Mouse (Mus musculus) heart, postnatal 0 days (tissue): ENCODE results near the gene Ccdc194. TPM values are rescaled to one million over a fixed set of nuclear protein-coding genes. Genes with fewer than 3 reads are reported as not detected.
A peak's percentile ranks its signal among the peaks of the same experiment; 100 is the strongest.

Experiments
- ATAC-seq: fragments of 200-750 bp; cut with Nextera tagmentation; 2 replicates; pipeline ENCODE4 v1.8.0; 2017; ENCODE audit warnings: low read depth, moderate number of reproducible peaks, moderate library complexity; ENCODE audit not compliant: insufficient read depth
- DNase-seq: peaks from one replicate; pipeline ENCODE4 v3.0.0-alpha.2; 2016; ENCODE audit warnings: low spot score
- H3K27ac ChIP-seq: fragments of 300-500 bp; sonication (generic); 2 replicates; pipeline ENCODE4 v1.5.1; 2014; ENCODE audit warnings: low read depth, mild to moderate bottlenecking
- H3K27me3 ChIP-seq: fragments of 300-500 bp; sonication (generic); 2 replicates; pipeline ENCODE4 v1.6.1; 2014; ENCODE audit warnings: low read length, mixed read lengths; ENCODE audit not compliant: control insufficient read depth, insufficient read depth
- H3K36me3 ChIP-seq: fragments of 300-500 bp; sonication (generic); replicated peaks from 2 replicates; pipeline ENCODE4 v1.6.1; 2014; ENCODE audit warnings: low read length, mixed read lengths; ENCODE audit not compliant: control insufficient read depth, insufficient read depth
- H3K4me1 ChIP-seq: fragments of 300-500 bp; sonication (generic); 2 replicates; pipeline ENCODE4 v1.6.1; 2014; ENCODE audit warnings: antibody characterized with exemption; ENCODE audit not compliant: control insufficient read depth, insufficient read depth
- H3K4me2 ChIP-seq: fragments of 300-500 bp; sonication (generic); 2 replicates; pipeline ENCODE4 v1.6.1; 2014; ENCODE audit warnings: low read depth, mild to moderate bottlenecking, low read length, moderate library complexity
- H3K4me3 ChIP-seq: fragments of 300-500 bp; sonication (generic); 2 replicates; pipeline ENCODE4 v1.5.1; 2014; ENCODE audit warnings: low read depth, low read length
- H3K9ac ChIP-seq: fragments of 300-500 bp; sonication (generic); replicated peaks from 2 replicates; pipeline ENCODE4 v1.6.1; 2014; ENCODE audit warnings: low read depth, low read length, mixed read lengths
- H3K9me3 ChIP-seq: fragments of 300-500 bp; sonication (generic); replicated peaks from 2 replicates; pipeline ENCODE4 v1.6.1; 2016; ENCODE audit warnings: low read length; ENCODE audit not compliant: control insufficient read depth
- CTCF ChIP-seq: IDR thresholded peaks from 2 replicates; pipeline ENCODE4 v1.5.1; 2016; ENCODE audit warnings: antibody characterized with exemption, control low read depth, low read depth
- EP300 ChIP-seq: IDR thresholded peaks from 2 replicates; pipeline ENCODE4 v1.6.1; 2016; ENCODE audit warnings: antibody characterized with exemption, low read depth
- WGBS: fragments of 180-500 bp; shearing (Covaris S2); extraction: QIAGEN DNeasy Blood & Tissue Kit; methylation state at CpG from one replicate; pipeline ENCODE4 v1.1.7; 2014; 5-methylcytosine and 5-hydroxymethylcytosine counted together
- polyA plus RNA-seq: library from polyadenylated mRNA; unstranded; fragments of >200 nt; fragmentation: Nextera tagmentation; extraction: Ambion mirVana; gene quantifications from 2 replicates; pipeline ENCODE4 v1.2.1, GENCODE M21; 2015
- total RNA-seq: library from RNA; depleted of rRNA; stranded (reverse); fragments of >200 nt; gene quantifications from 2 replicates; pipeline ENCODE4 v1.2.3, GENCODE M21; 2014; ENCODE audit warnings: low replicate concordance

Gene Ccdc194
- total and polyA plus RNA-seq, 2 experiments from 2014 or later = 0.12 TPM; not detected in 1

DNA sequence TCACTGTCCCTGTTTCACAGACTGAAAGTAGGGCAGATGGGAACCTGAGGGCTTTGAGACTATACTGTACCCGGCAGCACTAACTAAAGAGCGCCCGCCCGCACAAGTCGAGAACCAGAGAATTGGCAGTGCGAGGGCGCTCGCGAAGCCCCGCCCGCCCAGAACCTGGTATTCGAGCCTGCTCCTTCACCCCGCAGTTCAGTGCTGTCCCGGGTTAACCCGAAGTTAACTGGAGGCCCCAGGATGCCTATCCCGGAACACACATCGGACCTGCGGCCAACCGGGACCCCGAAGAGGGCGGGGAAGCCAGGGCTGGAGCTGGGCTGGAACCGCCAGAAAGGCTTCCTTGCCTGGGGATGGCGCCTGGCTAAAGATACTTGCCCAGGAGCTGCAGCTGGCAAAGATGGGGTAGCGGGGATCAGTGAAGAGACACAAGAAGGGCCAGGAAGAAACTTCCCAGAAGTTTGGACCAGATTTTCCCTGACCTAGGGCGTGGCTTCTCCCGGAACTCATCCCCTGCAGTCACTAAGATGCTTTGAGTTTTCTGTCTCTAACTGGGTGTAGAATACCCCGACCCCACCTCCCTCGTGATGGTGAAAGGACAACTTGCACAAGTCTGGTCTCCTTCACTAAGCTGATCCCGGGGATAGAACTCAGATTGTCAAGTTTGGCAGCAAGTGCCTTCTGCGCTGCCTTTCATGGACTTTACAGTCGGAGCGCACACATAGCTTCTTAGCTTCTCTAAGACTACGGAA lies 37.6 kb downstream of the Ccdc194 start, which contains the start of gene Gtpbp3:
TSS of gene Gtpbp3 (plus strand) at position 413 of the 755 bp plus-strand sequence.
- Histone ChIP-seq H3K4me2 (peak within 1 kb of the TSS; percentile 98), H3K9ac (peak within 1 kb of the TSS; percentile 69), H3K36me3 (peaks cover 23% of the 10 kb centered on the region), H3K4me3 (peak within 1 kb of the TSS; percentile 89), H3K9me3 (no peaks in the 10 kb centered on the region), H3K4me1 (peaks cover 10% of the 10 kb centered on the region), H3K27ac (peak within 1 kb of the TSS; percentile 90), H3K27me3 (no peaks in the 10 kb centered on the region)
- peak; percentile 54 for ATAC-seq
- peak; percentile 75 for DNase-seq
- under 1% methylated on average over 33 of the region's 33 CpGs for WGBS
- TF ChIP-seq CTCF = no peak; the same call in 1 of the 2 replicates
- no peak for TF ChIP-seq EP300

DNA sequence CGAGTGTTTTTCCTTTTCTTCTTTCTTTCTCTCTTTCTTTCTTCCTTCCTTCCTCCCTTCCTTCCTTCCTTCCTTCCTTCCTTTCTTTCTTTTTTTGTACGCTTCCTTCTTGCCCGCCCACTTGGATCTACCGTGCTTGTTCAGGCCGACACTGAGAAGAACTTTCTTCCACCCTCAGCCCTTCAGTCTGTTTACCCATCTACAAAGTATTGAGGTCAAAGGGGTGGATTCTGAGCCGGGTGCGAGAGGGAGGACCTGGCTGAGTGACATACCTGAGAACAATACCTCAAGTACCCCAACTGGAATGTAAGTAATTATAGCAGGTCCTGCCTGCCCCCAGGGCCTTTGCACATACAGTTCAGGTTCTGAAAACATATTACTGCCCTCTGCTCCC lies 39.4 kb downstream of the Ccdc194 start:
- Histone ChIP-seq H3K4me1 (peaks cover 10% of the 10 kb centered on the region), H3K36me3 (peaks cover 7% of the 10 kb centered on the region; the same call in 1 of the 2 replicates), H3K4me2 (peak overlapping the region; percentile 94), H3K9me3 (no peaks in the 10 kb centered on the region), H3K4me3 (peak overlapping the region; percentile 73), H3K27me3 (no peaks in the 10 kb centered on the region), H3K9ac (no peak overlapping the region), H3K27ac (no peak overlapping the region)
- TF ChIP-seq CTCF (no peak), EP300 (no peak)
- WGBS = 19% methylated on average over 7 of the region's 7 CpGs
- ATAC-seq = no peak
- DNase-seq = no peak

DNA sequence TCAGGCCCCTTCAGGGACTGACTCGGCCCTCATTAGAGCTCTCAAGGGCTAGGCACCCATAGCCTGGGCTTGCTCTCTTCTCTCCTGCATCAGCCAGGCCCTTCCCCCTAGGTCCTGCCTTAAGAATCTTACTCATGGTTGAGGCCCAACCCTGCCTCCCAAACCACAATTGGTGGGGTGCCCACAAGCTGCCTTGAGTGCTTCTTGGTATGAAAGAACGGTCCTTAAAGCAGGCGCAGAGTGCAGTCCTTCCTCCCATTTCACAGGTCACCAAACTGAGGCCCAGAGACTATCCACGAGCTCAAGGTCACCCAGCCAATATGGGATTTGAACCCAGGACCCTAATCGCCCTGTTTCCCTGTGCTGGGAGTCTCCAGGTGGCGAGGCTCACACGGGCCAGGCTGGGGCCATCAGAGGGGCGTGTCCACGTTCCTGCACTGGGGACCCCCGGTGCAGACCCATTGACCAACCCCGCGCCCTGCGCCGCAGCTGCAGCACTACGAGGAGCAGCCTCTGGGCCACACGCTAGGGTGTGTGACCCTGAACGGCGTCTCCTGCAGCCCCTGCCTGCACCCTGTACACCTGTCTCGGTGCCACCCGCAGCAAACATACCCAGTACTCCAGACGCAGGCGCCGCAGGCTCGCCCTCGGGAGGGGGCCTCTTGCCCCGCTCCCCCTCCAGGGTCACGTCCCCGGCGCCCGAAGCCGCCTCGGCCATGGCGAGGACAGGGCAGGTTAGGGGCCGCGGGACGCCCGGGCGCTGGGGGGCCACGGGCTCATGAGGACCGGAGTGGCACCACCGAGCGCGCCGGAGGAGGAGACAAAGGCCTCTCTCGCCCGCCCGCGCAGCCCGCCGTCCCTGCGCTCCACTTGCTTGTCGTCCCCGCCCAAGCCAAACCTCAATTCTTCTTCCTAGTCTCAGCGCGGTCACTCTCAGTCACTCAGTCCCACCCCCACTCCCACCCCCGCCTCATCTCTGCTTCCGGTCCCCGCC lies 40.1 kb downstream of the Ccdc194 start, which contains the start of gene Ano8:
TSS of gene Ano8 (minus strand) at position 822 of the 994 bp plus-strand sequence.
- Histone ChIP-seq H3K9ac (peak within 1 kb of the TSS; percentile 64), H3K27me3 (no peaks in the 10 kb centered on the region), H3K4me1 (peaks cover 10% of the 10 kb centered on the region), H3K27ac (peak within 1 kb of the TSS; percentile 40; the same call in 1 of the 2 replicates), H3K4me3 (peak within 1 kb of the TSS; percentile 73), H3K9me3 (no peaks in the 10 kb centered on the region), H3K36me3 (no peaks in the 10 kb centered on the region), H3K4me2 (peak within 1 kb of the TSS; percentile 94)
- peak; percentile 73 for ATAC-seq
- DNase-seq = peak; percentile 92
- no peak for TF ChIP-seq EP300
- no peak for TF ChIP-seq CTCF
- WGBS = 7% methylated on average over 50 of the region's 58 CpGs

DNA sequence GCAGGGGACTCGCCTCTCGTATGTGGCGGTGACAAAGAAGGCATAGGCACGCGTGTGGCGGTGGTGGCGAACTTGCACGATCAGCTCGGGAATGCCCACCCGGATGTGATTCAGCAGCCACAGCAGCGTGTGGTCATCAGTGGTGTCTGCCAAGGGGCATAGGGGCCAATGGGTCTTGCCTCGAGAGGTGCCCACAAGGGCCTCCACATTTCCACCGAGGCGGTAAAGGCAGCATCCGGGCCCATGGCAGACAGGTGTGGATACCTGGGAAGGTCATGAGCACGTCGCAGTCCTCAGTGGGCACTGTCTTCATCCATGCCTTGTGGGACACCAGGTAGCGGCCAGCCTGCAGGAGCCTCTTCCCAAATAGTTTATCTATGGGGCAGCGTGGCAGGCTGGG lies 40.8 kb downstream of the Ccdc194 start:
- 95% methylated on average over 19 of the region's 19 CpGs for WGBS
- no peak overlapping the region for H3K27ac ChIP-seq
- no peak for ATAC-seq
- H3K9me3 ChIP-seq = no peaks in the 10 kb centered on the region
- DNase-seq = no peak
- H3K36me3 ChIP-seq = 0 out of 2 replicates have a peak, but pooled peaks cover 6% of the 10 kb centered on the region
- no peak for TF ChIP-seq EP300
- no peak for TF ChIP-seq CTCF
- H3K4me1 ChIP-seq = peaks cover 10% of the 10 kb centered on the region
- no peaks in the 10 kb centered on the region for H3K27me3 ChIP-seq
- no peak overlapping the region for H3K4me3 ChIP-seq
- no peak overlapping the region for H3K9ac ChIP-seq
- H3K4me2 ChIP-seq = peak overlapping the region; percentile 94; the same call in 1 of the 2 replicates

DNA sequence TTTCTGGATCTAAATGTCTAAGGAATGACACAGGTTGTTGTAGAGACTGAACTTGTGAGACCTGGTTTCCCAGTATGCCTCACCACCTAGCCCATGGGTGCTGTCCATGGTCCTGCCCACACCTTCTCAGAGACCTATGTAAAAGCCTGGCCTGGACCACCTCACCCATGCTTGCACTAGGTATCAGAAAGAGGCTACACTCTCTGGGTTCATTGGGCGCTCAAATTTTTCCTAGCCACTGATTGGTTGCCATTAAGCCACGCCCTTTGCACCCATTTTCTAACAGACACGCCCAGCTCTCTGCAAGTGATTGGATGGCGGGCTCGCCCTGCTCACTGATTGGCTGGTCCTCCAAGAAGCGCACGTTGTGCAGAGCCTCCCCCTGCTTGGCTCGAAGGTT lies 41.6 kb downstream of the Ccdc194 start:
- 54% methylated on average over 8 of the region's 8 CpGs for WGBS
- Histone ChIP-seq H3K36me3 (0 out of 2 replicates have a peak, but pooled peaks cover 6% of the 10 kb centered on the region), H3K4me2 (no peak overlapping the region), H3K4me1 (peaks cover 3% of the 10 kb centered on the region), H3K27me3 (no peaks in the 10 kb centered on the region), H3K9me3 (no peaks in the 10 kb centered on the region), H3K9ac (no peak overlapping the region), H3K4me3 (no peak overlapping the region), H3K27ac (no peak overlapping the region)
- no peak for ATAC-seq
- DNase-seq = peak; percentile 35
- TF ChIP-seq EP300 (no peak), CTCF (no peak)
